Mouse (Mus musculus) adrenal gland, postnatal 10 days (tissue): Measurements from ENCODE around the gene Fpr3. TPM values are rescaled to one million over a fixed set of nuclear protein-coding genes. Genes with fewer than 3 reads are reported as not detected.
"Not testable (repeated sequence)": the region's sequence is repeated elsewhere in the genome, so short reads cannot be mapped to it uniquely, and the experiment has no call there.

Source experiments
- DNase-seq: peaks from one replicate; pipeline ENCODE4 v3.0.0; 2021; ENCODE audit warnings: mixed read lengths
- total RNA-seq, 2 experiments: library from RNA; stranded (reverse); gene quantifications; 2 replicates each; pipeline ENCODE4 v1.2.3; 2021

Fpr3 gene
- total RNA-seq, 2 experiments from 2014 or later: not detected

GRCm38 (mm10) chr17:17882672-17883071 lies 5.0 kb upstream of the Fpr3 start:
- DNase-seq: no peak

GRCm38 (mm10) chr17:17883840-17884239 lies 3.8 kb upstream of the Fpr3 start, which contains the start of gene Fpr1:
Gene Fpr1, minus strand, starts transcription at chr17:17883940.
- DNase-seq: no peak

- DNase-seq: no peak
These were observed 2.2 kb downstream of the Fpr3 start for GRCm38 (mm10) chr17:17889732-17890425.

- DNase-seq: peak; percentile 46
These were observed 8.4 kb downstream of the Fpr3 start for GRCm38 (mm10) chr17:17896039-17896438.

GRCm38 (mm10) chr17:17899268-17899667 lies 11.6 kb downstream of the Fpr3 start:
- no peak for DNase-seq

GRCm38 (mm10) chr17:17900768-17901167 lies 13.1 kb downstream of the Fpr3 start:
- no peak for DNase-seq

GRCm38 (mm10) chr17:17909636-17910421 lies 22.2 kb downstream of the Fpr3 start:
- peak; percentile 90 for DNase-seq

- not testable (repeated sequence) for DNase-seq
These were observed 25.0 kb downstream of the Fpr3 start for GRCm38 (mm10) chr17:17912618-17913017.

- DNase-seq: no peak
These were observed 29.7 kb downstream of the Fpr3 start for GRCm38 (mm10) chr17:17917376-17917775.

GRCm38 (mm10) chr17:17917782-17918181 lies 30.1 kb downstream of the Fpr3 start:
- DNase-seq: no peak

- no peak for DNase-seq
These were observed 85.8 kb downstream of the Fpr3 start for GRCm38 (mm10) chr17:17973443-17973842.

GRCm38 (mm10) chr17:17981232-17981631 lies 93.6 kb downstream of the Fpr3 start:
- DNase-seq: not testable (repeated sequence)

- DNase-seq: no peak
These were observed 117.1 kb downstream of the Fpr3 start for GRCm38 (mm10) chr17:18004752-18005151.

Other genes with a start within 250 kb of the Fpr3 start
- not detected for gene Vmn2r90, start 184.1 kb upstream of the Fpr3 start, total RNA-seq
- 10 to 100 TPM; 32.1 to 70.4 TPM for gene Spaca6, start 60.7 kb upstream of the Fpr3 start, total RNA-seq
- under 1 TPM; 0.12 to 0.30 TPM for gene Has1, start 32.6 kb upstream of the Fpr3 start, total RNA-seq
- gene Fpr1, start 3.9 kb upstream of the Fpr3 start, total RNA-seq: 1 to 10 TPM in 1 of 2 experiments, under 1 TPM in 1; 0.51 to 1.4 TPM
- gene Fpr2, start within 50 bp of the Fpr3 start, total RNA-seq: 1 to 10 TPM; 1.2 to 1.8 TPM
- not detected for gene Fpr-rs4, start 133.9 kb downstream of the Fpr3 start, total RNA-seq
- gene Vmn2r124, start 161.6 kb downstream of the Fpr3 start, total RNA-seq: not detected
- not detected for gene Vmn2r91, start 197.2 kb downstream of the Fpr3 start, total RNA-seq